Mouse (Mus musculus) megakaryocyte, embryonic 14.5 days (primary cell): ENCODE results near the gene Gm49601.

Experiments
- FLI1 ChIP-seq: IDR thresholded peaks from 2 replicates; pipeline ENCODE4 v1.6.1; 2012; ENCODE audit warnings: low read length, inconsistent platforms, mixed read lengths
- GATA1 ChIP-seq: IDR thresholded peaks from 3 replicates; pipeline ENCODE4 v1.6.1; 2012; ENCODE audit warnings: mixed read lengths, low read length, inconsistent platforms, borderline replicate concordance

DNA sequence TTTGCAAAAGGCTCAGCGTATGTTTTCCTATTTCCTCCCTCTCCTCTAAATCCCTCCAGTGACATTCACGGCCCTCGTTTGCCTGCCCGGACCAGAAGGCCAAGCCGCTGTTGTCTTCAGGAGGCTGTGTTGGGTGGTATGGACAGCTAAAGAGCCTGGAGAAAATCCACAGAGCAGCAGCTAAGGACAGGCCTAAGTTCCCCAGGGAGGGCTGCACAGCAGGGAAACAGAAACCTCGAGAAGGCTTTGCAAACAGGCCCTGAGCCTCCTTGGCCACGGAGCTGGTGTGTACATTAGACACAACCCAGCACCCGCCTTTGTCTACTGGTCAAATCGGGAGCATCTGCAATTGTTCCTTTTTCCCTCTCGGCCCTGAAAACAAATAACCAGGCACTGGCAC lies 40.6 kb downstream of the Gm49601 start:
- TF ChIP-seq FLI1 (no peak), GATA1 (no peak)
